Mouse (Mus musculus) limb, embryonic 15.5 days (tissue): ENCODE results near the gene Gclm. TPM values are rescaled to one million over a fixed set of nuclear protein-coding genes. Genes with fewer than 3 reads are reported as not detected.
A peak's percentile ranks its signal among the peaks of the same experiment; 100 is the strongest.

Experiments
- microRNA counts: library from miRNA; unstranded; fragments of <30 nt; microRNA quantifications from one replicate; lab custom pipeline; 2016
- microRNA-seq: library from miRNA; unstranded; fragments of <30 nt; microRNA quantifications from one replicate; pipeline ENCODE4, GENCODE M21; 2016
- polyA plus RNA-seq: library from polyadenylated mRNA; unstranded; fragments of >200 nt; fragmentation: Nextera tagmentation; extraction: Ambion mirVana; gene quantifications from 2 replicates; pipeline ENCODE4 v1.2.1, GENCODE M21; 2015

The Gclm gene
- polyA plus RNA-seq, 1 experiment from 2014 or later = 56.6 TPM

MicroRNA genes within 50 kb of the gene (microRNA counts, 519-probe panel; counts per million panel counts)
- microRNA mmu-miR-760 (lab: Ali Mortazavi, UCI) = 1,556 counts per million, percentile 17 among the panel's probes with 10 or more counts

Small RNAs within 50 kb of the gene (microRNA-seq; reads per million reads assigned to microRNA genes)
- not detected for gene Gm22903
- gene Mir760 = 28.8 reads per million, percentile 35 among the genes with 10 or more reads in this experiment

Other genes with a start within 250 kb of the Gclm start
- gene Abca4, start 201.1 kb upstream of the Gclm start, polyA plus RNA-seq = 1.0 and 1.2 TPM in 2 replicates
- gene Dnttip2, start 28.8 kb downstream of the Gclm start, polyA plus RNA-seq = 59.6 and 63.9 TPM in 2 replicates
- 7.8 and 9.1 TPM in 2 replicates for gene Bcar3, start 48.6 kb downstream of the Gclm start, polyA plus RNA-seq